Mouse (Mus musculus) adrenal gland, postnatal 10 days (tissue): ENCODE data around the gene Ints6. TPM values are rescaled to one million over a fixed set of nuclear protein-coding genes. Genes with fewer than 3 reads are reported as not detected.
A peak's percentile ranks its signal among the peaks of the same experiment; 100 is the strongest.
"Not testable (repeated sequence)": the region's sequence is repeated elsewhere in the genome, so short reads cannot be mapped to it uniquely, and the experiment has no call there.

Source experiments
- DNase-seq: peaks from one replicate; pipeline ENCODE4 v3.0.0; 2021; ENCODE audit warnings: mixed read lengths
- total RNA-seq, 2 experiments: library from RNA; stranded (reverse); gene quantifications; 2 replicates each; pipeline ENCODE4 v1.2.3; 2021

Ints6 gene
- total RNA-seq, 2 experiments from 2014 or later: 38.5 to 50.5 TPM

- peak; percentile 55 for DNase-seq
These were observed 9.5 kb downstream of the Ints6 start for GRCm38 (mm10) chr14:62751479-62751878.

GRCm38 (mm10) chr14:62735646-62736045 is 25.3 kb downstream of the Ints6 start:
- DNase-seq: no peak

GRCm38 (mm10) chr14:62733666-62734065 is 27.3 kb downstream of the Ints6 start:
- no peak for DNase-seq

- no peak for DNase-seq
These were observed 29.1 kb downstream of the Ints6 start for GRCm38 (mm10) chr14:62731902-62732301.

GRCm38 (mm10) chr14:62724560-62724959 is 36.4 kb downstream of the Ints6 start:
- DNase-seq: no peak

- DNase-seq: no peak
These were observed 39.3 kb downstream of the Ints6 start for GRCm38 (mm10) chr14:62721625-62722024.

GRCm38 (mm10) chr14:62718161-62718560 is 42.8 kb downstream of the Ints6 start:
- DNase-seq: no peak

GRCm38 (mm10) chr14:62673646-62674045 is 87.3 kb downstream of the Ints6 start:
- DNase-seq: no peak

- peak; percentile 10 for DNase-seq
These were observed 95.8 kb downstream of the Ints6 start for GRCm38 (mm10) chr14:62664976-62665673.

- no peak for DNase-seq
These were observed 97.6 kb downstream of the Ints6 start, which contains the start of gene Serpine3 for GRCm38 (mm10) chr14:62663367-62663766. Gene Serpine3 (plus strand): TSS chr14:62663667.

GRCm38 (mm10) chr14:62662381-62662780 is 98.6 kb downstream of the Ints6 start:
- DNase-seq: no peak

GRCm38 (mm10) chr14:62657469-62657868 is 103.5 kb downstream of the Ints6 start:
- no peak for DNase-seq

- no peak for DNase-seq
These were observed 105.0 kb downstream of the Ints6 start for GRCm38 (mm10) chr14:62655996-62656395.

- DNase-seq: no peak
These were observed 109.2 kb downstream of the Ints6 start for GRCm38 (mm10) chr14:62651771-62652170.

- DNase-seq: no peak
These were observed 110.6 kb downstream of the Ints6 start for GRCm38 (mm10) chr14:62650376-62650775.

- DNase-seq: no peak
These were observed 112.6 kb downstream of the Ints6 start for GRCm38 (mm10) chr14:62648405-62648804.

GRCm38 (mm10) chr14:62642368-62642767 is 118.6 kb downstream of the Ints6 start:
- not testable (repeated sequence) for DNase-seq

GRCm38 (mm10) chr14:62640396-62640795 is 120.6 kb downstream of the Ints6 start:
- no peak for DNase-seq

- DNase-seq: no peak
These were observed 121.4 kb downstream of the Ints6 start for GRCm38 (mm10) chr14:62639551-62639950.

- peak; percentile 20 for DNase-seq
These were observed 121.9 kb downstream of the Ints6 start for GRCm38 (mm10) chr14:62639111-62639510.

GRCm38 (mm10) chr14:62638345-62638702 is 122.6 kb downstream of the Ints6 start:
- no peak for DNase-seq

GRCm38 (mm10) chr14:62637436-62638344 is 123.3 kb downstream of the Ints6 start:
- DNase-seq: no peak

- DNase-seq: no peak
These were observed 133.0 kb downstream of the Ints6 start for GRCm38 (mm10) chr14:62627951-62628350.
